Mouse (Mus musculus): ENCODE data around the gene Epha4. TPM values are rescaled to one million over a fixed set of nuclear protein-coding genes. Genes with fewer than 3 reads are reported as not detected.
A peak's percentile ranks its signal among the peaks of the same experiment; 100 is the strongest.

The Epha4 gene
- polyA plus RNA-seq, 1 experiment = 8.5 TPM

GRCm38 (mm10) chr1:77523354-77523753 lies 8.5 kb upstream of the Epha4 start:
- Histone ChIP-seq H3K27me3 (ENCODE audit: control insufficient read depth, insufficient read depth, low read length, poor library complexity, severe bottlenecking) (no peaks in the 10 kb centered on the region), H3K36me3 (ENCODE audit: control insufficient read depth, insufficient read depth, low read length, poor library complexity, severe bottlenecking) (no peaks in the 10 kb centered on the region), H3K9me3 (replicated peaks; ENCODE audit: control insufficient read depth, insufficient read depth, low read length, poor library complexity, severe bottlenecking) (no peaks in the 10 kb centered on the region), H3K4me1 (ENCODE audit: control insufficient read depth, insufficient read depth, low read length) (no peaks in the 10 kb centered on the region), H3K4me3 (ENCODE audit: low read depth, low read length) (no peak overlapping the region), H3K27ac (ENCODE audit: insufficient read depth, low read length) (no peak overlapping the region), H3K9ac (ENCODE audit: low read depth, poor library complexity, severe bottlenecking) (no peak overlapping the region)
- TF ChIP-seq CTCF (IDR thresholded peaks at IDR 0.05; ENCODE audit: low read depth, low read length) = no peak
- no peak for TF ChIP-seq EP300 (IDR thresholded peaks at IDR 0.05; ENCODE audit: insufficient read depth, low read depth, low read length)
- no peak for TF ChIP-seq POLR2A (IDR thresholded peaks at IDR 0.05; ENCODE audit: insufficient read depth, low read length)

- H3K36me3 ChIP-seq (ENCODE audit: control insufficient read depth, insufficient read depth, low read length, poor library complexity, severe bottlenecking) = no peaks in the 10 kb centered on the region
- no peak overlapping the region for H3K9ac ChIP-seq (ENCODE audit: low read depth, poor library complexity, severe bottlenecking)
- H3K27me3 ChIP-seq (ENCODE audit: control insufficient read depth, insufficient read depth, low read length, poor library complexity, severe bottlenecking) = no peaks in the 10 kb centered on the region
- H3K27ac ChIP-seq (ENCODE audit: insufficient read depth, low read length) = no peak overlapping the region
- H3K9me3 ChIP-seq (replicated peaks; ENCODE audit: control insufficient read depth, insufficient read depth, low read length, poor library complexity, severe bottlenecking) = no peaks in the 10 kb centered on the region
- TF ChIP-seq EP300 (IDR thresholded peaks at IDR 0.05; ENCODE audit: insufficient read depth, low read depth, low read length) = no peak
- no peak for TF ChIP-seq CTCF (IDR thresholded peaks at IDR 0.05; ENCODE audit: low read depth, low read length)
- no peak for TF ChIP-seq POLR2A (IDR thresholded peaks at IDR 0.05; ENCODE audit: insufficient read depth, low read length)
- no peak overlapping the region for H3K4me3 ChIP-seq (ENCODE audit: low read depth, low read length)
- no peaks in the 10 kb centered on the region for H3K4me1 ChIP-seq (ENCODE audit: control insufficient read depth, insufficient read depth, low read length)
These were observed 7.0 kb upstream of the Epha4 start for GRCm38 (mm10) chr1:77521640-77522539.

- H3K27ac ChIP-seq (ENCODE audit: insufficient read depth, low read length) = no peak overlapping the region
- H3K4me1 ChIP-seq (ENCODE audit: control insufficient read depth, insufficient read depth, low read length) = no peaks in the 10 kb centered on the region
- no peaks in the 10 kb centered on the region for H3K9me3 ChIP-seq (replicated peaks; ENCODE audit: control insufficient read depth, insufficient read depth, low read length, poor library complexity, severe bottlenecking)
- no peaks in the 10 kb centered on the region for H3K27me3 ChIP-seq (ENCODE audit: control insufficient read depth, insufficient read depth, low read length, poor library complexity, severe bottlenecking)
- H3K4me3 ChIP-seq (ENCODE audit: low read depth, low read length) = no peak overlapping the region
- no peak overlapping the region for H3K9ac ChIP-seq (ENCODE audit: low read depth, poor library complexity, severe bottlenecking)
- TF ChIP-seq POLR2A (IDR thresholded peaks at IDR 0.05; ENCODE audit: insufficient read depth, low read length) = no peak
- no peak for TF ChIP-seq EP300 (IDR thresholded peaks at IDR 0.05; ENCODE audit: insufficient read depth, low read depth, low read length)
- no peak for TF ChIP-seq CTCF (IDR thresholded peaks at IDR 0.05; ENCODE audit: low read depth, low read length)
- no peaks in the 10 kb centered on the region for H3K36me3 ChIP-seq (ENCODE audit: control insufficient read depth, insufficient read depth, low read length, poor library complexity, severe bottlenecking)
These were observed 3.8 kb upstream of the Epha4 start for GRCm38 (mm10) chr1:77518715-77519114.

GRCm38 (mm10) chr1:77516203-77516991 lies 1.5 kb upstream of the Epha4 start:
- Histone ChIP-seq H3K9me3 (replicated peaks; ENCODE audit: control insufficient read depth, insufficient read depth, low read length, poor library complexity, severe bottlenecking) (no peaks in the 10 kb centered on the region), H3K27ac (ENCODE audit: insufficient read depth, low read length) (no peak overlapping the region), H3K9ac (ENCODE audit: low read depth, poor library complexity, severe bottlenecking) (0 out of 2 replicates have a peak overlapping the region, but pooled peaks have one; percentile 6), H3K4me1 (ENCODE audit: control insufficient read depth, insufficient read depth, low read length) (no peaks in the 10 kb centered on the region), H3K27me3 (ENCODE audit: control insufficient read depth, insufficient read depth, low read length, poor library complexity, severe bottlenecking) (no peaks in the 10 kb centered on the region), H3K36me3 (ENCODE audit: control insufficient read depth, insufficient read depth, low read length, poor library complexity, severe bottlenecking) (no peaks in the 10 kb centered on the region), H3K4me3 (ENCODE audit: low read depth, low read length) (peak overlapping the region; percentile 81)
- peak; percentile 84 for TF ChIP-seq CTCF (IDR thresholded peaks at IDR 0.05; ENCODE audit: low read depth, low read length)
- TF ChIP-seq EP300 (IDR thresholded peaks at IDR 0.05; ENCODE audit: insufficient read depth, low read depth, low read length) = 0 out of 2 replicates have a peak, but pooled peaks have one; percentile 6
- no peak for TF ChIP-seq POLR2A (IDR thresholded peaks at IDR 0.05; ENCODE audit: insufficient read depth, low read length)

GRCm38 (mm10) chr1:77515651-77515981 lies 728 bp upstream of the Epha4 start:
- Histone ChIP-seq H3K27ac (ENCODE audit: insufficient read depth, low read length) (no peak overlapping the region), H3K9ac (ENCODE audit: low read depth, poor library complexity, severe bottlenecking) (peak overlapping the region; percentile 36), H3K4me3 (ENCODE audit: low read depth, low read length) (peak overlapping the region; percentile 81), H3K27me3 (ENCODE audit: control insufficient read depth, insufficient read depth, low read length, poor library complexity, severe bottlenecking) (no peaks in the 10 kb centered on the region), H3K36me3 (ENCODE audit: control insufficient read depth, insufficient read depth, low read length, poor library complexity, severe bottlenecking) (no peaks in the 10 kb centered on the region), H3K9me3 (replicated peaks; ENCODE audit: control insufficient read depth, insufficient read depth, low read length, poor library complexity, severe bottlenecking) (no peaks in the 10 kb centered on the region), H3K4me1 (ENCODE audit: control insufficient read depth, insufficient read depth, low read length) (no peaks in the 10 kb centered on the region)
- TF ChIP-seq POLR2A (IDR thresholded peaks at IDR 0.05; ENCODE audit: insufficient read depth, low read length) = no peak
- no peak for TF ChIP-seq EP300 (IDR thresholded peaks at IDR 0.05; ENCODE audit: insufficient read depth, low read depth, low read length)
- no peak for TF ChIP-seq CTCF (IDR thresholded peaks at IDR 0.05; ENCODE audit: low read depth, low read length)
